Mouse (Mus musculus): ENCODE measurements at regions not wholly inside any gene's neighbourhood (a gene's known extent, or its start where the extent isn't known, plus 50 kb on each side); places are given as distances from the start of the nearest gene placed in this dataset.

GRCm38 (mm10) chr1:121047406-121047805 lies 285.0 kb downstream of the Insig2 start:
- Histone ChIP-seq H3K9ac (no peak overlapping the region), H3K4me2 (replicated peaks) (no peak overlapping the region), H3K4me1 (replicated peaks; ENCODE audit: control insufficient read depth, insufficient read depth, low read length) (peaks cover 9% of the 10 kb centered on the region; the same call in 1 of the 2 replicates), H3K27ac (no peak overlapping the region), H3K4me3 (replicated peaks; ENCODE audit: low read length) (no peak overlapping the region), H3K36me3 (replicated peaks; ENCODE audit: control insufficient read depth, insufficient read depth) (no peaks in the 10 kb centered on the region), H3K9me3 (ENCODE audit: control insufficient read depth, low read length) (no peaks in the 10 kb centered on the region), H3K27me3 (ENCODE audit: control insufficient read depth, insufficient read depth, low read length) (peaks cover 53% of the 10 kb centered on the region)
- 65% methylated on average over 2 of the region's 2 CpGs for WGBS
- ATAC-seq (ENCODE audit: low FRiP score) (no peak), DNase-seq (ENCODE audit: low spot score) (no peak)

DNA sequence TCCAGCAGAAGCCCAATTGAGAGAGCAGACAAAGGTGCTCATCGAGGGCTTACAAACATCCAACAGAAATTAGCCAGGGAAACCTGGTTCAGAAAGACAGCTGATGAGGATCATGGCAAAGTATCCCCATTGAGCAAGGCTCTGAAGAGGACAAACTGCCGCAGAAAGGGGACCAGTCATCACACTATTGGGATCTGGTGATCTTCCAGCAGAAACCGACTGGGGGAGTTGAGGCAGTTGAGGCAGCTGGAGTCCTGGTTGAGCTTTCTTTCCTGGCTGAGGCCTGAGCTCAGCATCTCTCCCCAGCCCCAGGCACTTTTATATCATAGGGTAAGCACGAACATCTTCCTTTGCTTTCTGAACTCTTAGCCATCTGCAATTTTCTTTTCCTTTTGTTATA lies 282.7 kb downstream of the Insig2 start:
- 81% methylated on average over 4 of the region's 4 CpGs for WGBS
- Histone ChIP-seq H3K9me3 (ENCODE audit: control insufficient read depth, low read length) (no peaks in the 10 kb centered on the region), H3K4me1 (replicated peaks; ENCODE audit: control insufficient read depth, insufficient read depth, low read length) (peaks cover 9% of the 10 kb centered on the region; the same call in 1 of the 2 replicates), H3K4me2 (replicated peaks) (no peak overlapping the region), H3K9ac (no peak overlapping the region), H3K36me3 (replicated peaks; ENCODE audit: control insufficient read depth, insufficient read depth) (no peaks in the 10 kb centered on the region), H3K27ac (no peak overlapping the region), H3K4me3 (replicated peaks; ENCODE audit: low read length) (no peak overlapping the region), H3K27me3 (ENCODE audit: control insufficient read depth, insufficient read depth, low read length) (peaks cover 58% of the 10 kb centered on the region)
- ATAC-seq (ENCODE audit: low FRiP score) (no peak), DNase-seq (ENCODE audit: low spot score) (no peak)

GRCm38 (mm10) chr1:121050695-121051495 lies 281.5 kb downstream of the Insig2 start:
- H3K4me3 ChIP-seq (replicated peaks; ENCODE audit: low read length), result no peak overlapping the region
- no peaks in the 10 kb centered on the region for H3K36me3 ChIP-seq (replicated peaks; ENCODE audit: control insufficient read depth, insufficient read depth)
- peak; percentile 73 for ATAC-seq (ENCODE audit: low FRiP score)
- no peak overlapping the region for H3K27ac ChIP-seq
- no peak overlapping the region for H3K4me2 ChIP-seq (replicated peaks)
- WGBS, result 10% methylated on average over 12 of the region's 12 CpGs
- DNase-seq (ENCODE audit: low spot score), result peak; percentile 60
- H3K4me1 ChIP-seq (replicated peaks; ENCODE audit: control insufficient read depth, insufficient read depth, low read length), result peaks cover 9% of the 10 kb centered on the region; the same call in 1 of the 2 replicates
- H3K27me3 ChIP-seq (ENCODE audit: control insufficient read depth, insufficient read depth, low read length), result peaks cover 62% of the 10 kb centered on the region
- H3K9ac ChIP-seq, result no peak overlapping the region
- H3K9me3 ChIP-seq (ENCODE audit: control insufficient read depth, low read length), result no peaks in the 10 kb centered on the region

- Histone ChIP-seq H3K4me3 (replicated peaks; ENCODE audit: low read length) (no peak overlapping the region), H3K36me3 (replicated peaks; ENCODE audit: control insufficient read depth, insufficient read depth) (no peaks in the 10 kb centered on the region), H3K27me3 (ENCODE audit: control insufficient read depth, insufficient read depth, low read length) (peaks cover 60% of the 10 kb centered on the region), H3K4me2 (replicated peaks) (no peak overlapping the region), H3K9ac (no peak overlapping the region), H3K4me1 (replicated peaks; ENCODE audit: control insufficient read depth, insufficient read depth, low read length) (peaks cover 9% of the 10 kb centered on the region; the same call in 1 of the 2 replicates), H3K9me3 (ENCODE audit: control insufficient read depth, low read length) (no peaks in the 10 kb centered on the region), H3K27ac (no peak overlapping the region)
- WGBS, result 21% methylated on average over 6 of the region's 6 CpGs
- DNase-seq (ENCODE audit: low spot score), result no peak
- ATAC-seq (ENCODE audit: low FRiP score), result 0 out of 2 replicates have a peak, but pooled peaks have one; percentile 38
These were observed 280.8 kb downstream of the Insig2 start for GRCm38 (mm10) chr1:121051496-121052119.

DNA sequence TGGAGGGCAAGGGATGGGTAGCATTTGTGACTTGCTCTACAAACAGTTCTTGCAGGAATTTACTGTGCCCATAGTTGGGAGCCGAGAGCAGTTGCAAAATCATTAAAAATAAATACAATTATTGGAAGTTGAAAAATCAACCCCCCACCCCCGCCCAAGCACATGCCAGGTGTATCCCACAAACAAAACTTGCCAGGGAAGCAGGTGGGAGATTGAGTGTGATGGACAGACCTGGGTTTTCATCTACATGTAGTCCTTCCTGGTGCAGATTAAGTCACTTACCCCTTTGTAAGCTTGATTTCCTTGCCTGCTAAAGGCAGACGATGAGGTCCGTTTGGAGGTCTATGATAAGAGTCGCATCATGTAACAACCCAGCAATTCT lies 280.3 kb downstream of the Insig2 start:
- Histone ChIP-seq H3K4me3 (replicated peaks; ENCODE audit: low read length) (no peak overlapping the region), H3K9ac (no peak overlapping the region), H3K36me3 (replicated peaks; ENCODE audit: control insufficient read depth, insufficient read depth) (no peaks in the 10 kb centered on the region), H3K27ac (no peak overlapping the region), H3K27me3 (ENCODE audit: control insufficient read depth, insufficient read depth, low read length) (peaks cover 60% of the 10 kb centered on the region), H3K9me3 (ENCODE audit: control insufficient read depth, low read length) (no peaks in the 10 kb centered on the region), H3K4me1 (replicated peaks; ENCODE audit: control insufficient read depth, insufficient read depth, low read length) (peaks cover 9% of the 10 kb centered on the region; the same call in 1 of the 2 replicates), H3K4me2 (replicated peaks) (no peak overlapping the region)
- WGBS, result 69% methylated on average over 5 of the region's 5 CpGs
- DNase-seq (ENCODE audit: low spot score) (no peak), ATAC-seq (ENCODE audit: low FRiP score) (no peak)

DNA sequence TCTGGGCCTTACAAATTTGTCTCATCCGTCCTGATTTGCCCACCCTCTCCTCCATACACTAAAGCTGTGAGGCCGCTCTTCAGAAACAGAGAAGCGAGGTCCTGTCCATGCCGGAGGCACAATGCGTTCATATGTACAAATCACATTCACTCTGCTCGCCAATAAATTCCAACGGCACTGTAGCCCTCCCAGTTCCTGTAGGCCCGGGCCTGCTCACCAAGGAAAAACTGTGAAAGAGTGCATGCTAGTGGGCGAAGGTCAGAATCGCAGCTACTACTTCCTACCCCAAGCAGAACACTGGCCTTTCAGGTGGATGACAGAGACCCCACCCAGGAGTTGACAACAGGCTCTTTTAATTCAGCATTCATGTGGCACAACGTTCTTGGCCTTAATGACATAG lies 278.7 kb downstream of the Insig2 start:
- ATAC-seq (ENCODE audit: low FRiP score) (peak; percentile 69), DNase-seq (ENCODE audit: low spot score) (peak; percentile 68)
- no peaks in the 10 kb centered on the region for H3K9me3 ChIP-seq (ENCODE audit: control insufficient read depth, low read length)
- 21% methylated on average over 11 of the region's 11 CpGs for WGBS
- H3K27me3 ChIP-seq (ENCODE audit: control insufficient read depth, insufficient read depth, low read length), result peaks cover 54% of the 10 kb centered on the region
- peaks cover 9% of the 10 kb centered on the region; the same call in 1 of the 2 replicates for H3K4me1 ChIP-seq (replicated peaks; ENCODE audit: control insufficient read depth, insufficient read depth, low read length)
- no peak overlapping the region for H3K4me2 ChIP-seq (replicated peaks)
- H3K9ac ChIP-seq, result no peak overlapping the region
- no peak overlapping the region for H3K27ac ChIP-seq
- H3K4me3 ChIP-seq (replicated peaks; ENCODE audit: low read length), result no peak overlapping the region
- H3K36me3 ChIP-seq (replicated peaks; ENCODE audit: control insufficient read depth, insufficient read depth), result no peaks in the 10 kb centered on the region

GRCm38 (mm10) chr1:121074569-121074968 lies 257.8 kb downstream of the Insig2 start:
- ATAC-seq (ENCODE audit: low FRiP score) (no peak), DNase-seq (ENCODE audit: low spot score) (no peak)
- H3K27ac ChIP-seq, result no peak overlapping the region
- no peak overlapping the region for H3K9ac ChIP-seq
- no peaks in the 10 kb centered on the region for H3K36me3 ChIP-seq (replicated peaks; ENCODE audit: control insufficient read depth, insufficient read depth)
- H3K27me3 ChIP-seq (ENCODE audit: control insufficient read depth, insufficient read depth, low read length), result no peaks in the 10 kb centered on the region
- no peaks in the 10 kb centered on the region for H3K9me3 ChIP-seq (ENCODE audit: control insufficient read depth, low read length)
- no peak overlapping the region for H3K4me3 ChIP-seq (replicated peaks; ENCODE audit: low read length)
- H3K4me2 ChIP-seq (replicated peaks), result no peak overlapping the region
- WGBS, result 63% methylated on average over 1 of the region's 1 CpGs
- no peaks in the 10 kb centered on the region for H3K4me1 ChIP-seq (replicated peaks; ENCODE audit: control insufficient read depth, insufficient read depth, low read length)

GRCm38 (mm10) chr1:121082839-121083238 lies 249.6 kb downstream of the Insig2 start:
- WGBS, result 31% methylated on average over 5 of the region's 5 CpGs
- Histone ChIP-seq H3K4me1 (replicated peaks; ENCODE audit: control insufficient read depth, insufficient read depth, low read length) (peaks cover 8% of the 10 kb centered on the region; the same call in 1 of the 2 replicates), H3K4me3 (replicated peaks; ENCODE audit: low read length) (no peak overlapping the region), H3K9ac (no peak overlapping the region), H3K27me3 (ENCODE audit: control insufficient read depth, insufficient read depth, low read length) (no peaks in the 10 kb centered on the region), H3K27ac (peak overlapping the region; percentile 51; the same call in 1 of the 2 replicates), H3K36me3 (replicated peaks; ENCODE audit: control insufficient read depth, insufficient read depth) (no peaks in the 10 kb centered on the region), H3K9me3 (ENCODE audit: control insufficient read depth, low read length) (no peaks in the 10 kb centered on the region), H3K4me2 (replicated peaks) (no peak overlapping the region; the same call in 1 of the 2 replicates)
- peak; percentile 46; the same call in 1 of the 2 replicates for ATAC-seq (ENCODE audit: low FRiP score)
- no peak for DNase-seq (ENCODE audit: low spot score)

DNA sequence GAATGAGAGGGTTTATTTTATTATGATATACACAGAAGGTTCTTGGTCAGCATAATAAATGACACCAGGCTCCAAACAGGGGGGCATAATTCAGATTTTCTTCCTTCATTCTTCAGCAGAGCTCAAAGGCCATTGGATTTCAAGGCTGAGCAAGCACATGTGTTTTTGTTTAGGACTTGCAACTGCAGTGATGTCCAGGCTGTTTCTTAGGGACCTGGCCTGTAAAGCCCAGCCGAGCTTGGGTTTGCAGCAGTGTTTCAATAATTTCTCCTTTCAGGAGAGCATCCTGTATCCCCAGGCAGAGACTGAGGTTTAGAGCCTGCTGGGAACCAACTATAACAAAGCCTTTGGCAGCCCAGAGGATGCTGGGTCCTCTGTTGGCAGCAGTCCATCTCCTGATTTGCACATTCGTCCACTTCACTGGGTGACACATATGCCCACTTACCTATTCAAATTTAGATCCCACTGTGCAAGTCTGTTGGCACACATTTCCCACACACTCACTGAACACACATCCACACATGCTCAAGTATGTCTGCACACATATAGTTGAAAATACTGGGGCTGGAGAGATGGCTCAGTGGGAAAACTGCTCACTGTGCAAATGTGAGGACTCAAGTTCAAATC lies 247.2 kb downstream of the Insig2 start:
- H3K27ac ChIP-seq, result peak overlapping the region; percentile 59; the same call in 1 of the 2 replicates
- no peak overlapping the region for H3K9ac ChIP-seq
- no peaks in the 10 kb centered on the region for H3K36me3 ChIP-seq (replicated peaks; ENCODE audit: control insufficient read depth, insufficient read depth)
- H3K9me3 ChIP-seq (ENCODE audit: control insufficient read depth, low read length), result peaks cover 6% of the 10 kb centered on the region; the same call in 1 of the 2 replicates
- WGBS, result 25% methylated on average over 2 of the region's 2 CpGs
- DNase-seq (ENCODE audit: low spot score) (peak; percentile 58), ATAC-seq (ENCODE audit: low FRiP score) (peak; percentile 64)
- H3K4me3 ChIP-seq (replicated peaks; ENCODE audit: low read length), result no peak overlapping the region
- peaks cover 8% of the 10 kb centered on the region; the same call in 1 of the 2 replicates for H3K4me1 ChIP-seq (replicated peaks; ENCODE audit: control insufficient read depth, insufficient read depth, low read length)
- H3K27me3 ChIP-seq (ENCODE audit: control insufficient read depth, insufficient read depth, low read length), result no peaks in the 10 kb centered on the region
- H3K4me2 ChIP-seq (replicated peaks), result no peak overlapping the region
